ENCODE assay signal across 25 mouse cellular contexts in the genomic region with DNA sequence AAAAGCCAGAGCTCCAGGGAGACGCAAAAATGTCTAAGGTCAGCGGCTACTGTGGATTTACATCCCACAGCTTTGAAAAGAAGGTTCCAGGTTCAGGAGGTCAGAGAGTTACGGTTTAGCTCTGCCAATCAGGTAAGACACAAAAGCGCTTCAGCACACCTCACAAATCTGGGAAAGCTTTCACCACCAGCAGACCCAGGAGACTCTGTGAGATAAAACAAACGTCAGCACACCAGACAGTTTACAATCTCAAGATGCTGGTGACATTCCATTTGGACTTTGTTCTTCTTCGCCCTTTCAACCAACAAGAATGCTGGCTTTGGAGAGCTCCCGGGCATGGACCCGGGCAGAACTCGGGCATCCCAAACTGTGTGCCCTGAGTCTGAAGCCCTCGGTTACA.
DNase-seq lines count a peak whose midpoint lies in the region; ATAC-seq and TF ChIP-seq lines count a peak whose summit lies in the region.
"Had no signal": no experiment of that assay in that cellular context is flagged by ENCODE, and none has a peak within 500 bp of the region (broad histone marks: within the 10 kb centered on the region; RNA-seq: fewer than 3 reads in every experiment).

No protein-coding gene starts in this region.

- H3K9me3 ChIP-seq in midbrain, embryonic 10.5 days (replicated peaks): no peaks in the 10 kb centered on the region
- no peaks in the 10 kb centered on the region for H3K9me3 ChIP-seq in midbrain, embryonic 16.5 days (replicated peaks; ENCODE audit: control insufficient read depth, low read length, poor library complexity, severe bottlenecking)
- H3K9me3 ChIP-seq: embryonic facial prominence, embryonic 13.5 days had no signal

- H3K36me3 ChIP-seq in midbrain, embryonic 10.5 days: peaks cover 26% of the 10 kb centered on the region
- peaks cover 10% of the 10 kb centered on the region; the same call in 1 of the 2 replicates for H3K36me3 ChIP-seq in midbrain, embryonic 16.5 days (ENCODE audit: control insufficient read depth, insufficient read depth, low read length)

- no peak overlapping the region for H3K9ac ChIP-seq in midbrain, embryonic 16.5 days (ENCODE audit: low read depth, low read length)
- H3K9ac ChIP-seq: embryonic facial prominence, embryonic 13.5 days; hindbrain, embryonic 14.5 days had no signal

- H3K27me3 ChIP-seq in midbrain, embryonic 10.5 days (ENCODE audit: low read depth, poor library complexity, severe bottlenecking): no peaks in the 10 kb centered on the region
- no peaks in the 10 kb centered on the region for H3K27me3 ChIP-seq in midbrain, embryonic 16.5 days (ENCODE audit: control insufficient read depth, insufficient read depth, low read depth, low read length)
- H3K27me3 ChIP-seq: embryonic facial prominence, embryonic 13.5 days had no signal

- H3K4me2 ChIP-seq in midbrain, embryonic 16.5 days (ENCODE audit: low read length): no peak overlapping the region
- H3K4me2 ChIP-seq: embryonic facial prominence, embryonic 13.5 days; hindbrain, embryonic 14.5 days had no signal

- no peak overlapping the region for H3K4me3 ChIP-seq in midbrain, embryonic 10.5 days
- H3K4me3 ChIP-seq in midbrain, embryonic 16.5 days (ENCODE audit: low read depth, low read length): no peak overlapping the region
- H3K4me3 ChIP-seq in gastrocnemius, adult 2 months: no peak overlapping the region
- H3K4me3 ChIP-seq: embryonic facial prominence, embryonic 13.5 days; erythroblast, embryonic 14.5 days; left cerebral cortex, adult 2 months had no signal

- intact Hi-C loops in gastrocnemius, adult 2 months (cut with DNase I): no loop called here

- no peak for ATAC-seq in midbrain, embryonic 16.5 days
- ATAC-seq: activated CD4-positive, CD25-positive, alpha-beta regulatory T cell, adult 4 months; forebrain, embryonic 14.5 days; inflammation-experienced regulatory T-cells, adult 6 months had no signal

- no peak for DNase-seq in midbrain, embryonic 10.5 days (ENCODE audit: low spot score)
- peak; percentile 25 for DNase-seq in embryo, embryonic 9.5 days (ENCODE audit: extremely low spot score)
- peak; percentile 20 for DNase-seq in kidney, postnatal 10 days
- DNase-seq in mesoderm, embryonic 11.5 days (ENCODE audit: low read depth, low spot score): peak; percentile 62
- DNase-seq in gastrocnemius, adult 2 months: no peak
- no peak for DNase-seq in ovary, postnatal 10 days (ENCODE audit: low spot score)
- DNase-seq in spleen, postnatal 10 days (ENCODE audit: low spot score in 2 of 2): no peak
- DNase-seq: adrenal gland, postnatal 10 days; cerebellum, adult 2 months; gastrocnemius, postnatal 36 days; heart, postnatal 4 days; layer of hippocampus, adult 9-11 months; left cerebral cortex, postnatal 4 days; lung, postnatal 4 days; retina, postnatal 1 day; right cerebral cortex, postnatal 25 days; spleen, adult 18-20 months had no signal

- peaks cover 23% of the 10 kb centered on the region for H3K4me1 ChIP-seq in midbrain, embryonic 10.5 days
- peaks cover 9% of the 10 kb centered on the region; the same call in 1 of the 2 replicates for H3K4me1 ChIP-seq in midbrain, embryonic 16.5 days (ENCODE audit: control insufficient read depth, insufficient read depth, low read length)

- no peak for TF ChIP-seq CTCF in gastrocnemius, adult 2 months (IDR thresholded peaks at IDR 0.05)

- 84% methylated on average over 10 of the region's 10 CpGs for WGBS in midbrain, embryonic 10.5 days
- WGBS in midbrain, embryonic 16.5 days: 86% methylated on average over 10 of the region's 10 CpGs

- H3K27ac ChIP-seq in midbrain, embryonic 10.5 days (replicated peaks): peak overlapping the region; percentile 19; the same call in 1 of the 2 replicates
- H3K27ac ChIP-seq in midbrain, embryonic 16.5 days (ENCODE audit: low read length): no peak overlapping the region
- H3K27ac ChIP-seq in gastrocnemius, adult 2 months: no peak overlapping the region
- H3K27ac ChIP-seq: embryonic facial prominence, embryonic 13.5 days; hindbrain, embryonic 14.5 days; left cerebral cortex, adult 2 months had no signal

Comparison
In these comparisons a context has a peak if more than half of its experiments do, and no peak if none do; other contexts are left out.
1. DNase-seq: peak in embryo, embryonic 9.5 days (single experiment), kidney, postnatal 10 days (single experiment) and mesoderm, embryonic 11.5 days (single experiment); none in midbrain, embryonic 10.5 days (single experiment), gastrocnemius, adult 2 months (single experiment), ovary, postnatal 10 days (single experiment) and spleen, postnatal 10 days (0 of 2).